Mouse (Mus musculus) G1E (cell line): ENCODE data around the gene Vav1. TPM values are rescaled to one million over a fixed set of nuclear protein-coding genes. Genes with fewer than 3 reads are reported as not detected.

Experiments
- ATAC-seq: 2 replicates; pipeline ENCODE4 v1.8.0; 2016; ENCODE audit warnings: mild to moderate bottlenecking; ENCODE audit not compliant: insufficient number of reproducible peaks, poor library complexity, low FRiP score, severe bottlenecking; ENCODE audit errors: extremely low read depth
- DNase-seq: peaks from one replicate; pipeline ENCODE4 v3.0.0; 2012; ENCODE audit warnings: low spot score
- H3K27me3 ChIP-seq: 2 replicates; pipeline ENCODE4 v1.6.1; 2012; ENCODE audit warnings: mild to moderate bottlenecking, low read length, inconsistent platforms; ENCODE audit not compliant: insufficient read depth
- H3K36me3 ChIP-seq: replicated peaks from 2 replicates; pipeline ENCODE3; 2012; ENCODE audit warnings: mild to moderate bottlenecking, inconsistent platforms
- H3K4me1 ChIP-seq: 2 replicates; pipeline ENCODE4 v1.6.1; 2012; ENCODE audit warnings: low read depth, low read length, inconsistent platforms, mixed read lengths; ENCODE audit not compliant: insufficient read depth
- H3K4me3 ChIP-seq: 2 replicates; pipeline ENCODE4 v1.5.1; 2012; ENCODE audit warnings: low read depth, mild to moderate bottlenecking, inconsistent platforms, low read length, moderate library complexity, mixed read lengths
- H3K9me3 ChIP-seq: replicated peaks from 2 replicates; pipeline ENCODE4 v1.6.1; 2012; ENCODE audit warnings: inconsistent platforms
- CTCF ChIP-seq: IDR thresholded peaks from 2 replicates; pipeline ENCODE4 v1.5.1; 2012; ENCODE audit warnings: low read depth, low read length, inconsistent platforms, mixed read lengths
- GATA1 ChIP-seq: IDR thresholded peaks from 2 replicates; pipeline ENCODE4 v1.6.1; 2012; ENCODE audit warnings: borderline replicate concordance, low read length, inconsistent platforms, mixed read lengths
- GATA2 ChIP-seq: IDR thresholded peaks from 2 replicates; pipeline ENCODE4 v1.6.1; 2012; ENCODE audit warnings: low read depth, low read length, inconsistent platforms, borderline replicate concordance
- POLR2AphosphoS5 ChIP-seq: IDR thresholded peaks from 2 replicates; pipeline ENCODE4 v1.6.1; 2012; ENCODE audit warnings: low read depth, low read length, inconsistent platforms; ENCODE audit not compliant: insufficient replicate concordance
- TAL1 ChIP-seq: conservative IDR thresholded peaks from 2 replicates; pipeline ENCODE4 v1.6.1; 2012; ENCODE audit warnings: low read depth, low read length, inconsistent platforms, mixed read lengths
- polyA plus RNA-seq: library from polyadenylated mRNA; stranded (reverse); fragments of >175 nt; gene quantifications from 2 replicates; pipeline ENCODE4 v1.2.3, GENCODE M21; 2012
- total RNA-seq, 2 experiments: library from RNA; stranded (forward) in 1 of 2; stranded (reverse) in 1 of 2; fragments of 200-1000 nt in 1 of 2; fragments of >200 nt in 1 of 2; fragmentation: Nextera tagmentation in 1 of 2; gene quantifications; 2 replicates each; pipeline ENCODE4 v1.2.3; 2014 to 2017

Gene Vav1
- total and polyA plus RNA-seq, 3 experiments, result 48.1 to 175 (median 50.0) TPM

- H3K36me3 ChIP-seq, result no peaks in the 10 kb centered on the region
- no peak for ATAC-seq
- TF ChIP-seq GATA2 (no peak), GATA1 (no peak), TAL1 (no peak), CTCF (no peak), POLR2AphosphoS5 (no peak)
- H3K4me1 ChIP-seq, result no peaks in the 10 kb centered on the region
- DNase-seq, result no peak
- H3K9me3 ChIP-seq, result no peaks in the 10 kb centered on the region
- H3K27me3 ChIP-seq, result peaks cover 10% of the 10 kb centered on the region
- no peak within 1 kb of the TSS for H3K4me3 ChIP-seq
Measured at GRCm38 (mm10) chr17:57358441-57358840, 79.5 kb downstream of the Vav1 start, which contains the start of gene Adgre1. TSS of gene Adgre1 (plus strand) at chr17:57358691.

GRCm38 (mm10) chr17:57359485-57360241 lies 80.8 kb downstream of the Vav1 start:
- no peaks in the 10 kb centered on the region for H3K36me3 ChIP-seq
- ATAC-seq, result no peak
- no peak for DNase-seq
- H3K4me1 ChIP-seq, result no peaks in the 10 kb centered on the region
- no peaks in the 10 kb centered on the region for H3K9me3 ChIP-seq
- H3K4me3 ChIP-seq, result no peak overlapping the region
- no peak for TF ChIP-seq CTCF
- no peak for TF ChIP-seq GATA2
- no peak for TF ChIP-seq GATA1
- no peak for TF ChIP-seq POLR2AphosphoS5
- no peak for TF ChIP-seq TAL1
- peaks cover 10% of the 10 kb centered on the region for H3K27me3 ChIP-seq

Other genes with a start within 250 kb of the Vav1 start
- 296 and 302 TPM in 2 replicates for gene Khsrp, start 247.6 kb upstream of the Vav1 start, total RNA-seq (2014; fragmentation: Nextera tagmentation)
- gene Khsrp, start 247.6 kb upstream of the Vav1 start, total RNA-seq (2017), result 59.0 and 63.6 TPM in 2 replicates
- 282 and 302 TPM in 2 replicates for gene Khsrp, start 247.6 kb upstream of the Vav1 start, polyA plus RNA-seq
- gene Slc25a41, start 237.4 kb upstream of the Vav1 start, total RNA-seq (2014; fragmentation: Nextera tagmentation), result not detected in 2 replicates
- gene Slc25a41, start 237.4 kb upstream of the Vav1 start, total RNA-seq (2017), result not detected in 2 replicates
- not detected in 2 replicates for gene Slc25a41, start 237.4 kb upstream of the Vav1 start, polyA plus RNA-seq
- gene Crb3, start 220.0 kb upstream of the Vav1 start, total RNA-seq (2014; fragmentation: Nextera tagmentation), result not detected in 2 replicates
- 0.23 and 0.33 TPM in 2 replicates for gene Crb3, start 220.0 kb upstream of the Vav1 start, total RNA-seq (2017)
- 0.23 and 0.37 TPM in 2 replicates for gene Crb3, start 220.0 kb upstream of the Vav1 start, polyA plus RNA-seq
- 42.6 and 44.5 TPM in 2 replicates for gene Slc25a23, start 219.2 kb upstream of the Vav1 start, total RNA-seq (2014; fragmentation: Nextera tagmentation)
- gene Slc25a23, start 219.2 kb upstream of the Vav1 start, total RNA-seq (2017), result 2.4 and 3.3 TPM in 2 replicates
- 16.7 and 18.3 TPM in 2 replicates for gene Slc25a23, start 219.2 kb upstream of the Vav1 start, polyA plus RNA-seq
- gene Dennd1c, start 200.6 kb upstream of the Vav1 start, total RNA-seq (2014; fragmentation: Nextera tagmentation), result 25.8 and 39.7 TPM in 2 replicates
- 13.4 and 14.3 TPM in 2 replicates for gene Dennd1c, start 200.6 kb upstream of the Vav1 start, total RNA-seq (2017)
- 23.3 and 24.6 TPM in 2 replicates for gene Dennd1c, start 200.6 kb upstream of the Vav1 start, polyA plus RNA-seq
- gene Tubb4a, start 191.3 kb upstream of the Vav1 start, total RNA-seq (2014; fragmentation: Nextera tagmentation), result 4.2 and 4.3 TPM in 2 replicates
- 0.38 and 0.46 TPM in 2 replicates for gene Tubb4a, start 191.3 kb upstream of the Vav1 start, total RNA-seq (2017)
- gene Tubb4a, start 191.3 kb upstream of the Vav1 start, polyA plus RNA-seq, result 0.37 and 0.51 TPM in 2 replicates
- gene Tnfsf9, start 173.8 kb upstream of the Vav1 start, total RNA-seq (2014; fragmentation: Nextera tagmentation), result 2.3 and 4.4 TPM in 2 replicates
- 9.0 and 10.4 TPM in 2 replicates for gene Tnfsf9, start 173.8 kb upstream of the Vav1 start, total RNA-seq (2017)
- gene Tnfsf9, start 173.8 kb upstream of the Vav1 start, polyA plus RNA-seq, result 6.6 and 9.2 TPM in 2 replicates
- gene Cd70, start 129.3 kb upstream of the Vav1 start, total RNA-seq (2014; fragmentation: Nextera tagmentation), result not detected in 2 replicates
- gene Cd70, start 129.3 kb upstream of the Vav1 start, total RNA-seq (2017), result not detected in 2 replicates
- not detected in 2 replicates for gene Cd70, start 129.3 kb upstream of the Vav1 start, polyA plus RNA-seq
- not detected in 2 replicates for gene Tnfsf14, start 84.9 kb upstream of the Vav1 start, total RNA-seq (2014; fragmentation: Nextera tagmentation)
- gene Tnfsf14, start 84.9 kb upstream of the Vav1 start, total RNA-seq (2017), result 0.55 and 0.81 TPM in 2 replicates
- 0.05 and 0.12 TPM in 2 replicates for gene Tnfsf14, start 84.9 kb upstream of the Vav1 start, polyA plus RNA-seq
- not detected in 2 replicates for gene C3, start 51.0 kb upstream of the Vav1 start, total RNA-seq (2014; fragmentation: Nextera tagmentation)
- gene C3, start 51.0 kb upstream of the Vav1 start, total RNA-seq (2017), result 0.27 and 3.6 TPM in 2 replicates
- gene C3, start 51.0 kb upstream of the Vav1 start, polyA plus RNA-seq, result 0.04 and 0.10 TPM in 2 replicates
- gene Gpr108, start 30.7 kb upstream of the Vav1 start, total RNA-seq (2014; fragmentation: Nextera tagmentation), result 15.2 and 18.4 TPM in 2 replicates
- gene Gpr108, start 30.7 kb upstream of the Vav1 start, total RNA-seq (2017), result 16.7 and 22.1 TPM in 2 replicates
- 12.4 and 15.1 TPM in 2 replicates for gene Gpr108, start 30.7 kb upstream of the Vav1 start, polyA plus RNA-seq
- gene Trip10, start 29.6 kb upstream of the Vav1 start, total RNA-seq (2014; fragmentation: Nextera tagmentation), result 12.9 and 16.3 TPM in 2 replicates
- gene Trip10, start 29.6 kb upstream of the Vav1 start, total RNA-seq (2017), result 9.8 and 12.7 TPM in 2 replicates
- 20.1 and 22.0 TPM in 2 replicates for gene Trip10, start 29.6 kb upstream of the Vav1 start, polyA plus RNA-seq
- gene Adgre1, start 79.6 kb downstream of the Vav1 start, total RNA-seq (2014; fragmentation: Nextera tagmentation), result 2.7 TPM in 1 of 2 replicates, not detected in the other
- gene Adgre1, start 79.6 kb downstream of the Vav1 start, total RNA-seq (2017), result 1.5 and 2.0 TPM in 2 replicates
- 0.08 and 0.13 TPM in 2 replicates for gene Adgre1, start 79.6 kb downstream of the Vav1 start, polyA plus RNA-seq